Mouse (Mus musculus): ENCODE data around the gene Kcnn1. TPM values are rescaled to one million over a fixed set of nuclear protein-coding genes. Genes with fewer than 3 reads are reported as not detected.

Gene Kcnn1
- polyA plus RNA-seq, 1 experiment from 2014 or later = 5.9 TPM

GRCm38 (mm10) chr8:70808239-70808638, 54.8 kb downstream of the Kcnn1 start, which contains the start of gene Il12rb1:
TSS of gene Il12rb1 (plus strand) at chr8:70808449.
- H3K4me1 ChIP-seq = peaks cover 45% of the 10 kb centered on the region
- H3K36me3 ChIP-seq (replicated peaks) = no peaks in the 10 kb centered on the region
- no peak within 1 kb of the TSS for H3K27ac ChIP-seq
- H3K27me3 ChIP-seq (ENCODE audit: poor library complexity, severe bottlenecking) = peaks cover 68% of the 10 kb centered on the region
- no peaks in the 10 kb centered on the region for H3K9me3 ChIP-seq
- DNase-seq (ENCODE audit: extremely low spot score, low spot score) = no peak
- 74% methylated on average over 5 of the region's 5 CpGs for WGBS
- H3K4me3 ChIP-seq = no peak within 1 kb of the TSS

- no peak overlapping the region for H3K4me3 ChIP-seq
- H3K4me1 ChIP-seq = peaks cover 49% of the 10 kb centered on the region
- 43% methylated on average over 1 of the region's 1 CpGs for WGBS
- no peaks in the 10 kb centered on the region for H3K36me3 ChIP-seq (replicated peaks)
- DNase-seq (ENCODE audit: extremely low spot score, low spot score) = no peak
- H3K27me3 ChIP-seq (ENCODE audit: poor library complexity, severe bottlenecking) = peaks cover 74% of the 10 kb centered on the region
- H3K9me3 ChIP-seq = no peaks in the 10 kb centered on the region
- no peak overlapping the region for H3K27ac ChIP-seq
Observed at GRCm38 (mm10) chr8:70807304-70807703, 55.8 kb downstream of the Kcnn1 start.

GRCm38 (mm10) chr8:70806541-70806940, 56.5 kb downstream of the Kcnn1 start:
- WGBS = 87% methylated on average over 4 of the region's 4 CpGs
- Histone ChIP-seq H3K36me3 (replicated peaks) (no peaks in the 10 kb centered on the region), H3K27ac (no peak overlapping the region), H3K4me3 (no peak overlapping the region), H3K9me3 (no peaks in the 10 kb centered on the region), H3K4me1 (peaks cover 49% of the 10 kb centered on the region), H3K27me3 (ENCODE audit: poor library complexity, severe bottlenecking) (peaks cover 82% of the 10 kb centered on the region)
- DNase-seq (ENCODE audit: extremely low spot score, low spot score) = no peak

GRCm38 (mm10) chr8:70804481-70805206, 58.4 kb downstream of the Kcnn1 start, which contains the start of gene Mast3:
TSS of gene Mast3 (minus strand) at chr8:70805054.
- WGBS = under 1% methylated on average over 45 of the region's 45 CpGs
- peak; percentile 86 for DNase-seq (ENCODE audit: extremely low spot score, low spot score)
- Histone ChIP-seq H3K36me3 (replicated peaks) (no peaks in the 10 kb centered on the region), H3K27me3 (ENCODE audit: poor library complexity, severe bottlenecking) (peaks cover 84% of the 10 kb centered on the region), H3K27ac (peak within 1 kb of the TSS; percentile 45), H3K4me1 (peaks cover 44% of the 10 kb centered on the region), H3K4me3 (peak within 1 kb of the TSS; percentile 61), H3K9me3 (no peaks in the 10 kb centered on the region)

GRCm38 (mm10) chr8:70803761-70804480, 59.1 kb downstream of the Kcnn1 start:
- no peak for DNase-seq (ENCODE audit: extremely low spot score, low spot score)
- WGBS = 2% methylated on average over 47 of the region's 47 CpGs
- peaks cover 40% of the 10 kb centered on the region for H3K4me1 ChIP-seq
- H3K27ac ChIP-seq = peak overlapping the region; percentile 45; the same call in 1 of the 2 replicates
- no peaks in the 10 kb centered on the region for H3K36me3 ChIP-seq (replicated peaks)
- peak overlapping the region; percentile 61 for H3K4me3 ChIP-seq
- H3K9me3 ChIP-seq = no peaks in the 10 kb centered on the region
- H3K27me3 ChIP-seq (ENCODE audit: poor library complexity, severe bottlenecking) = peaks cover 86% of the 10 kb centered on the region

- Histone ChIP-seq H3K36me3 (replicated peaks) (no peaks in the 10 kb centered on the region), H3K27ac (no peak overlapping the region), H3K9me3 (no peaks in the 10 kb centered on the region), H3K4me3 (no peak overlapping the region), H3K4me1 (peaks cover 47% of the 10 kb centered on the region), H3K27me3 (ENCODE audit: poor library complexity, severe bottlenecking) (peaks cover 96% of the 10 kb centered on the region)
- WGBS = 76% methylated on average over 11 of the region's 11 CpGs
- no peak for DNase-seq (ENCODE audit: extremely low spot score, low spot score)
Observed at GRCm38 (mm10) chr8:70802786-70803510, 60.1 kb downstream of the Kcnn1 start.

- no peak for DNase-seq (ENCODE audit: extremely low spot score, low spot score)
- Histone ChIP-seq H3K27me3 (ENCODE audit: poor library complexity, severe bottlenecking) (peaks cover 94% of the 10 kb centered on the region), H3K36me3 (replicated peaks) (no peaks in the 10 kb centered on the region), H3K4me1 (peaks cover 55% of the 10 kb centered on the region), H3K4me3 (no peak overlapping the region), H3K27ac (no peak overlapping the region), H3K9me3 (no peaks in the 10 kb centered on the region)
- 83% methylated on average over 1 of the region's 1 CpGs for WGBS
Observed at GRCm38 (mm10) chr8:70801830-70802229, 61.2 kb downstream of the Kcnn1 start.

- Histone ChIP-seq H3K4me1 (peaks cover 62% of the 10 kb centered on the region), H3K9me3 (no peaks in the 10 kb centered on the region), H3K27ac (no peak overlapping the region), H3K27me3 (ENCODE audit: poor library complexity, severe bottlenecking) (peaks cover 91% of the 10 kb centered on the region), H3K4me3 (no peak overlapping the region), H3K36me3 (replicated peaks) (no peaks in the 10 kb centered on the region)
- WGBS = 49% methylated on average over 15 of the region's 15 CpGs
- no peak for DNase-seq (ENCODE audit: extremely low spot score, low spot score)
Observed at GRCm38 (mm10) chr8:70801156-70801555, 61.9 kb downstream of the Kcnn1 start.

- Histone ChIP-seq H3K4me3 (no peak overlapping the region), H3K27me3 (ENCODE audit: poor library complexity, severe bottlenecking) (peaks cover 91% of the 10 kb centered on the region)
- WGBS = 57% methylated on average over 10 of the region's 10 CpGs
Observed at GRCm38 (mm10) chr8:70800648-70801047, 62.4 kb downstream of the Kcnn1 start.

GRCm38 (mm10) chr8:70798281-70798680, 64.8 kb downstream of the Kcnn1 start:
- H3K36me3 ChIP-seq (replicated peaks) = no peaks in the 10 kb centered on the region
- peak overlapping the region; percentile 88 for H3K27ac ChIP-seq
- 17% methylated on average over 15 of the region's 15 CpGs for WGBS
- DNase-seq (ENCODE audit: extremely low spot score, low spot score) = no peak
- no peaks in the 10 kb centered on the region for H3K9me3 ChIP-seq
- H3K27me3 ChIP-seq (ENCODE audit: poor library complexity, severe bottlenecking) = peaks cover 89% of the 10 kb centered on the region
- peaks cover 66% of the 10 kb centered on the region for H3K4me1 ChIP-seq
- peak overlapping the region; percentile 70 for H3K4me3 ChIP-seq

More at GRCm38 (mm10) chr8:70800648-70801047, 62.4 kb downstream of the Kcnn1 start:
- no peak for DNase-seq (ENCODE audit: extremely low spot score, low spot score)
- Histone ChIP-seq H3K27ac (no peak overlapping the region), H3K36me3 (replicated peaks) (no peaks in the 10 kb centered on the region), H3K9me3 (no peaks in the 10 kb centered on the region), H3K4me1 (peaks cover 67% of the 10 kb centered on the region)

- Histone ChIP-seq H3K9me3 (no peaks in the 10 kb centered on the region), H3K4me3 (peak overlapping the region; percentile 70), H3K36me3 (replicated peaks) (no peaks in the 10 kb centered on the region), H3K27me3 (ENCODE audit: poor library complexity, severe bottlenecking) (peaks cover 83% of the 10 kb centered on the region), H3K27ac (peak overlapping the region; percentile 88), H3K4me1 (peaks cover 70% of the 10 kb centered on the region)
- DNase-seq (ENCODE audit: extremely low spot score, low spot score) = peak; percentile 93
- WGBS = under 1% methylated on average over 56 of the region's 57 CpGs
Observed at GRCm38 (mm10) chr8:70797081-70798070, 65.7 kb downstream of the Kcnn1 start.

All from forebrain, embryonic 10.5 days (tissue).